Mouse (Mus musculus): Measurements from ENCODE around the gene Msh5. TPM values are rescaled to one million over a fixed set of nuclear protein-coding genes. Genes with fewer than 3 reads are reported as not detected.

The Msh5 gene
- 2.0 and 3.3 TPM in 2 replicates for polyA plus RNA-seq (2012; rRNA removed)

GRCm38 (mm10) chr17:35046681-35047455, at the start of gene Msh5:
Msh5 (minus strand) TSS chr17:35046745.
- DNase-seq (ENCODE audit: low read depth, low spot score): no peak
- WGBS: 1% methylated on average over 33 of the region's 33 CpGs

- WGBS: 87% methylated on average over 15 of the region's 15 CpGs
- DNase-seq (ENCODE audit: low read depth, low spot score): no peak
These were observed 48.2 kb upstream of the Msh5 start for GRCm38 (mm10) chr17:35094475-35095365.

GRCm38 (mm10) chr17:35092403-35093198, 46.1 kb upstream of the Msh5 start:
- WGBS: 91% methylated on average over 14 of the region's 14 CpGs
- no peak for DNase-seq (ENCODE audit: low read depth, low spot score)

- WGBS: 52% methylated on average over 8 of the region's 8 CpGs
- no peak for DNase-seq (ENCODE audit: low read depth, low spot score)
These were observed 43.8 kb upstream of the Msh5 start for GRCm38 (mm10) chr17:35090166-35090932.

GRCm38 (mm10) chr17:35088825-35089644, 42.5 kb upstream of the Msh5 start, which contains the start of gene Abhd16a:
Abhd16a (plus strand) TSS chr17:35089263.
- 3% methylated on average over 67 of the region's 67 CpGs for WGBS
- no peak for DNase-seq (ENCODE audit: low read depth, low spot score)

GRCm38 (mm10) chr17:35088151-35088550, 41.6 kb upstream of the Msh5 start:
- DNase-seq (ENCODE audit: low read depth, low spot score): no peak
- 40% methylated on average over 2 of the region's 2 CpGs for WGBS

- no peak for DNase-seq (ENCODE audit: low read depth, low spot score)
- 64% methylated on average over 7 of the region's 7 CpGs for WGBS
These were observed 38.8 kb upstream of the Msh5 start, which contains the start of gene Ly6g6f for GRCm38 (mm10) chr17:35085208-35085865. Ly6g6f (minus strand) TSS chr17:35085610.

GRCm38 (mm10) chr17:35083929-35084497, 37.5 kb upstream of the Msh5 start:
- WGBS: 26% methylated on average over 3 of the region's 3 CpGs
- DNase-seq (ENCODE audit: low read depth, low spot score): no peak

GRCm38 (mm10) chr17:35082841-35083576, 36.5 kb upstream of the Msh5 start:
- no peak for DNase-seq (ENCODE audit: low read depth, low spot score)
- WGBS: 92% methylated on average over 16 of the region's 16 CpGs

- no peak for DNase-seq (ENCODE audit: low read depth, low spot score)
- WGBS: 90% methylated on average over 4 of the region's 4 CpGs
These were observed 34.2 kb upstream of the Msh5 start for GRCm38 (mm10) chr17:35080710-35081109.

- 20% methylated on average over 6 of the region's 6 CpGs for WGBS
- DNase-seq (ENCODE audit: low read depth, low spot score): no peak
These were observed 33.7 kb upstream of the Msh5 start for GRCm38 (mm10) chr17:35080248-35080647.

- WGBS: 18% methylated on average over 9 of the region's 9 CpGs
- DNase-seq (ENCODE audit: low read depth, low spot score): no peak
These were observed 33.2 kb upstream of the Msh5 start for GRCm38 (mm10) chr17:35079778-35080177.

- WGBS: 3% methylated on average over 14 of the region's 14 CpGs
- no peak for DNase-seq (ENCODE audit: low read depth, low spot score)
These were observed 31.3 kb upstream of the Msh5 start, which contains the start of gene Ly6g6d for GRCm38 (mm10) chr17:35077786-35078233. Ly6g6d (minus strand) TSS chr17:35078065.

GRCm38 (mm10) chr17:35077285-35077684, 30.7 kb upstream of the Msh5 start:
- no peak for DNase-seq (ENCODE audit: low read depth, low spot score)
- 9% methylated on average over 2 of the region's 2 CpGs for WGBS

- DNase-seq (ENCODE audit: low read depth, low spot score): no peak
- WGBS: 23% methylated on average over 10 of the region's 10 CpGs
These were observed 30.1 kb upstream of the Msh5 start, which contains the start of gene Ly6g6e for GRCm38 (mm10) chr17:35076507-35077176. Ly6g6e (plus strand) TSS chr17:35076902.

GRCm38 (mm10) chr17:35074097-35074496, 27.6 kb upstream of the Msh5 start:
- no peak for DNase-seq (ENCODE audit: low read depth, low spot score)
- whole genome bisulfite sequencing: 43% methylated on average over 17 of the region's 17 CpGs

Measured in large intestine, adult 2 months (tissue).